Mouse (Mus musculus) neural tube, embryonic 12.5 days (tissue): ENCODE measurements around the gene Plekhg6. TPM values are rescaled to one million over a fixed set of nuclear protein-coding genes. Genes with fewer than 3 reads are reported as not detected.

Experiments used
- ATAC-seq: fragments of 200-750 bp; cut with Nextera tagmentation; 2 replicates; pipeline ENCODE4 v1.8.0; 2017; ENCODE audit warnings: low read depth, mild to moderate bottlenecking, moderate TSS enrichment, moderate library complexity; ENCODE audit not compliant: low FRiP score
- H3K27ac ChIP-seq: fragments of 300-500 bp; sonication (generic); 2 replicates; pipeline ENCODE4 v1.5.1; 2016
- H3K27me3 ChIP-seq: fragments of 300-500 bp; sonication (generic); replicated peaks from 2 replicates; pipeline ENCODE4 v1.6.1; 2016; ENCODE audit warnings: mild to moderate bottlenecking
- H3K36me3 ChIP-seq: fragments of 300-500 bp; sonication (generic); 2 replicates; pipeline ENCODE4 v1.6.1; 2016; ENCODE audit warnings: mild to moderate bottlenecking
- H3K4me1 ChIP-seq: fragments of 300-500 bp; sonication (generic); 2 replicates; pipeline ENCODE4 v1.6.1; 2016
- H3K4me2 ChIP-seq: fragments of 300-500 bp; sonication (generic); replicated peaks from 2 replicates; pipeline ENCODE4 v1.6.1; 2016; ENCODE audit warnings: mild to moderate bottlenecking
- H3K4me3 ChIP-seq: fragments of 300-500 bp; sonication (generic); 2 replicates; pipeline ENCODE4 v1.5.1; 2016
- H3K9ac ChIP-seq: fragments of 300-500 bp; sonication (generic); 2 replicates; pipeline ENCODE4 v1.6.1; 2016; ENCODE audit warnings: mild to moderate bottlenecking
- H3K9me3 ChIP-seq: fragments of 300-500 bp; sonication (generic); 2 replicates; pipeline ENCODE4 v1.6.1; 2016; ENCODE audit warnings: mild to moderate bottlenecking
- WGBS: fragments of 180-500 bp; shearing (Covaris S2); methylation state at CpG from one replicate; pipeline ENCODE4 v1.1.7; 2016; 5-methylcytosine and 5-hydroxymethylcytosine counted together
- polyA plus RNA-seq: library from polyadenylated mRNA; unstranded; fragments of >200 nt; fragmentation: Nextera tagmentation; extraction: Ambion mirVana; gene quantifications from 2 replicates; pipeline ENCODE4 v1.2.1, GENCODE M21; 2016

The Plekhg6 gene
- polyA plus RNA-seq, 1 experiment from 2014 or later, result 0.09 TPM

- Histone ChIP-seq H3K27ac (peak overlapping the region; percentile 17; the same call in 1 of the 2 replicates), H3K4me2 (peak overlapping the region; percentile 79), H3K9ac (peak overlapping the region; percentile 65), H3K4me1 (peaks cover 34% of the 10 kb centered on the region), H3K27me3 (peaks cover 10% of the 10 kb centered on the region), H3K36me3 (no peaks in the 10 kb centered on the region), H3K9me3 (no peaks in the 10 kb centered on the region), H3K4me3 (peak overlapping the region; percentile 47)
- WGBS, result 9% methylated on average over 20 of the region's 20 CpGs
- 0 out of 2 replicates have a peak, but pooled peaks have one; percentile 23 for ATAC-seq
These were observed 30.2 kb downstream of the Plekhg6 start for GRCm38 (mm10) chr6:125350231-125350994.

GRCm38 (mm10) chr6:125349575-125350230 is 30.9 kb downstream of the Plekhg6 start:
- Histone ChIP-seq H3K4me3 (peak overlapping the region; percentile 47), H3K27ac (peak overlapping the region; percentile 17; the same call in 1 of the 2 replicates), H3K9me3 (no peaks in the 10 kb centered on the region), H3K36me3 (no peaks in the 10 kb centered on the region), H3K27me3 (peaks cover 10% of the 10 kb centered on the region), H3K4me2 (peak overlapping the region; percentile 79), H3K4me1 (peaks cover 27% of the 10 kb centered on the region), H3K9ac (peak overlapping the region; percentile 65)
- WGBS, result under 1% methylated on average over 27 of the region's 27 CpGs
- peak; percentile 64 for ATAC-seq

DNA sequence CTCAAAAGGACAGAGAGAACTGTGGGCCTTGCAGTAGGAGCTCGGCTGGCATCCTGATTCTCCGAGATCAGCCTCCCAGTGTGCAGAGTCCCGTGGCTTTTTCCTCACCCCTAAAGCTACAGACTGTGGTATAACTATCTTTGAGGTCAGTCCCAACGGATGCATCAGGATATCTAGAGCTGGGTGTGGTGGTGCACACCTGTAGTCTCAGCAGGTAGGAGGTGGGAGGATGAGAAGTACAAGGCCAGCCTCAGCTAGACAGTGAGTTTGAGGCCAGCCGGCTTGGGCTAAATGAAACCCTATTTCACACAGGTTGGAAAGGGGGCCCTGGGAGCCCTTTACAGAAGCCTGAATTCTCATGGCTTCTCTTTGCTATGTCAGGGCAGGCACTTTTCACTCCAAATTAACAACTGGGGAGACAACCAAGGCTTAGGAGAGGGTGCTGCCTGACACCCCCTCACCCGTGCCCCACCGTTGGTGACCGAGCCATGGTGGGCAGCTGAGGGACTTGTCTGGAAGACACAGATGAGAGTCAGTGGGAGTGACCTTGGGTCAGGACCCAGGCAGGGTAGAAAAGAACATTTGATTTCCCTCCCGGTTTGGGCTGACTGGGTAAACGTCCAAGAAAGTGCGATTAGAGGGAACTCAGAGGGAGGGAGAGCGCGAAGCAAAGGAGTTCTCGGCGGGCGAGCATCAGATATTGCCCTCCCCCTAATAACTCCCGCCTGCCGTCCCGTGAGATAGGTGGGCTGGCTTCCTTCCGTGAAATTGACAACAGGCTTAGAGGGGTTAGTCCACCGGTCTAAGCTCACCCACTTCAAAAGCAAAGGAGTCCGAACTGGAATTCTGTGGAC is 31.6 kb downstream of the Plekhg6 start, which contains the start of gene Tnfrsf1a:
TSS of gene Tnfrsf1a (plus strand) at position 642 of the 854 bp plus-strand sequence.
- Histone ChIP-seq H3K9ac (peak within 1 kb of the TSS; percentile 65), H3K9me3 (no peaks in the 10 kb centered on the region), H3K4me3 (peak within 1 kb of the TSS; percentile 47), H3K27me3 (peaks cover 10% of the 10 kb centered on the region), H3K27ac (peak within 1 kb of the TSS; percentile 17; the same call in 1 of the 2 replicates), H3K36me3 (no peaks in the 10 kb centered on the region), H3K4me2 (peak within 1 kb of the TSS; percentile 79), H3K4me1 (peaks cover 19% of the 10 kb centered on the region)
- no peak for ATAC-seq
- WGBS, result 5% methylated on average over 22 of the region's 22 CpGs

- Histone ChIP-seq H3K9me3 (no peaks in the 10 kb centered on the region), H3K9ac (no peak overlapping the region), H3K27me3 (peaks cover 10% of the 10 kb centered on the region), H3K36me3 (no peaks in the 10 kb centered on the region), H3K4me3 (no peak overlapping the region), H3K4me2 (no peak overlapping the region), H3K27ac (no peak overlapping the region), H3K4me1 (peaks cover 17% of the 10 kb centered on the region)
- WGBS, result 50% methylated on average over 2 of the region's 2 CpGs
- no peak for ATAC-seq
These were observed 34.6 kb downstream of the Plekhg6 start for GRCm38 (mm10) chr6:125346029-125346428.

DNA sequence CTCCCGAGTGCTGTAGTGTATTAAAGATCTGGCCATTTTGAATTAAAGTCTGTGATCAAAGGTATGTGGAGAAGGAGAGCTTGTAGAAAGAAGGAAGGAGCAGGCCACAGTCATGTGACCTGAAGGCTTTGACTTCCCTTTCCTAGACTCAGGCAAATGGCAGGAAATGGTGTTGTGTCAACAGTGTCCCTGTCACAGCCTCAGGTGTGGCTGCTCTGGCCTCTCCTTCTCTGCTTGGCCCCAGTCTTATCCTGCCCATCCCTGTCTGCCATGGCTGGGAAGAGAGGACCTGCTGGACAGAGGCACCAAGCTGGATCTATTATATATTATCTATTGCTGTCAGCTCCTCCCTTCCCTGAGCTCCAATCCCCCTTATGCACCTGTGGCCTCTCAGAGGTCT is 35.0 kb downstream of the Plekhg6 start:
- no peaks in the 10 kb centered on the region for H3K9me3 ChIP-seq
- H3K4me2 ChIP-seq, result no peak overlapping the region
- H3K4me1 ChIP-seq, result peaks cover 17% of the 10 kb centered on the region
- H3K36me3 ChIP-seq, result no peaks in the 10 kb centered on the region
- H3K4me3 ChIP-seq, result no peak overlapping the region
- peaks cover 10% of the 10 kb centered on the region for H3K27me3 ChIP-seq
- ATAC-seq, result no peak
- WGBS, result 66% methylated on average over 1 of the region's 1 CpGs
- H3K9ac ChIP-seq, result no peak overlapping the region
- H3K27ac ChIP-seq, result no peak overlapping the region

DNA sequence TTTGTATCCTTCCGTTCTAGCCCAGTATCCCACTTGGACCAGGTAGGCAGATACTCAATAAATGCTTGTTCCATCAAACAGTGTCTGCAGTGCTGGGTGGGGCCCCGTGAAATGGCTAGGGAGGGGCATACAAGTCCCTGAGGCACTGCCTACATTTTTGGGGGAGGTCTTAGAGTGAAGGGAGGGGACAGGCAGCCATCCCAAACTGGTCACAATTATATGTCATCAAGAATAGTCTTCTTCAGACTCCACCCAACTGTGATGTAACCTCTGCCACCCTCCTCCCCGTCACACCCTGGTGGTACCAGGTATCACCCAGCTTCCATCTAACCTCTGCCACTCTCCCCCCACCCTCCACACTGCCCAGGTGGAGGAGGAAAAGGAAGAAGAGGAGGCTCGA is 35.7 kb downstream of the Plekhg6 start:
- WGBS, result 60% methylated on average over 4 of the region's 4 CpGs
- Histone ChIP-seq H3K4me3 (no peak overlapping the region), H3K27me3 (peaks cover 10% of the 10 kb centered on the region), H3K9me3 (no peaks in the 10 kb centered on the region), H3K4me2 (no peak overlapping the region), H3K36me3 (no peaks in the 10 kb centered on the region), H3K9ac (no peak overlapping the region), H3K4me1 (peaks cover 13% of the 10 kb centered on the region), H3K27ac (no peak overlapping the region)
- no peak for ATAC-seq

DNA sequence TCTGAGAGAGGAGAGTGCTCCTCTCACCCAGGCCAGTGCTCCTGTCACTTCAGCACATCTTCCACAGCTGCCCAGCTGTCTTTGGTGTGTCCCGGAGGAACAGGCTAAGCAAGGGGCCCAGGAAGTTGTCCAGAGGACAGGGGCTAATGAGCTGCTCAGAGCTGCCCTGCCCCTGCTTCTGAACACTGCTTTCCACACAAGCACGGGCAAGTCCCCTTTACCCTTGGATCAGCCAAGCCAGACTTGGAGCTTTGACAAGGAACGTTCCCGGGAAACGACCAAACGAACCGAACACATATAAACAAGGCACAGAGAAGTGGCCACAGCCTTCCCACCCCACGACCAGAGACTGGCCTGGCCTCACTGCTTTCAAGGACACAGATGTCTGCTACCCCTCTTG is 36.5 kb downstream of the Plekhg6 start:
- ATAC-seq, result no peak
- no peak overlapping the region for H3K9ac ChIP-seq
- no peak overlapping the region for H3K4me2 ChIP-seq
- peaks cover 10% of the 10 kb centered on the region for H3K27me3 ChIP-seq
- H3K4me3 ChIP-seq, result no peak overlapping the region
- H3K27ac ChIP-seq, result no peak overlapping the region
- H3K4me1 ChIP-seq, result peaks cover 5% of the 10 kb centered on the region; the same call in 1 of the 2 replicates
- no peaks in the 10 kb centered on the region for H3K9me3 ChIP-seq
- 55% methylated on average over 8 of the region's 8 CpGs for WGBS
- no peaks in the 10 kb centered on the region for H3K36me3 ChIP-seq

DNA sequence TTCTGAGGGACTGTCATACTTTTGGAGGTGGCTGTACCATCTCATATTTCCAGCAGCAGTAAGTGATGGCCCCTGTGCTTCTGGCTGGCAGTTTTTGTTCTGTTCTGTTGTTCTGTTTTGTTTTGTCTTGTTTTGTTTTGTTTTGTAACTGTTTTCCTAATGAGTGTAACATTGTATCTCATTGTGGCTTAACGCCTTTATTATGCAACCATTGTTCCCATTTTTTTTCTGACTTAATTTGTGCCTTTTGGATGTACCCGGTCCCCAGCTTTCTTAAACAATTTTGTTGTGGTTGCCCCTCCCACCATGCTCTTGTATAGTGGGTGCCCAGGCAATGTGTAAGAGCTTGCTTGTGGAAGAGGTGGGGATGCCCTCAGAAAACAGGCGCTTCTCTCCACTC is 38.4 kb downstream of the Plekhg6 start:
- Histone ChIP-seq H3K36me3 (no peaks in the 10 kb centered on the region), H3K4me3 (no peak overlapping the region), H3K9me3 (no peaks in the 10 kb centered on the region), H3K4me2 (no peak overlapping the region), H3K9ac (no peak overlapping the region), H3K4me1 (no peaks in the 10 kb centered on the region), H3K27ac (no peak overlapping the region), H3K27me3 (no peaks in the 10 kb centered on the region; the same call in 1 of the 2 replicates)
- WGBS, result 48% methylated on average over 3 of the region's 3 CpGs
- no peak for ATAC-seq

DNA sequence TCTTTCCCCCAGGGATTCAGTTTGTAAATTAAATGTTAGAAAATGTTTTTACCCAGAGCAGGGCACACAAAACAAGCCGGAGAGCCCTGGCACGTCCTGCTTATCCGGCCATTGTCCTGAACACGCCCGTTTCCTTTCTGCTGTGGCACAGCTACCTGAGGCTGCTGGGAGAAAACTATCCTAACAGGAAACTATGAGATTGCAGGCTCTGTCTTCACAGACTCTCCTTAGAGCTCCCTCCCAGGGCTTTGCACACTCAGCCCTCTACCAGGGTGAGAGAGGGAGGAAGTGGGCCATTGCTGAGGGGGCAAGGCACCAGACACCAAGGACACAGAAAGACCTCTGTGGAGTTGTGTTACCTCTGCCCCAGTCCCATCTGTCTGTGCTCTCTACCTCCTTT is 40.3 kb downstream of the Plekhg6 start:
- Histone ChIP-seq H3K4me3 (no peak overlapping the region), H3K9ac (no peak overlapping the region), H3K27ac (no peak overlapping the region), H3K4me2 (no peak overlapping the region), H3K27me3 (no peaks in the 10 kb centered on the region), H3K36me3 (no peaks in the 10 kb centered on the region), H3K4me1 (no peaks in the 10 kb centered on the region), H3K9me3 (no peaks in the 10 kb centered on the region)
- 79% methylated on average over 5 of the region's 5 CpGs for WGBS
- ATAC-seq, result no peak

DNA sequence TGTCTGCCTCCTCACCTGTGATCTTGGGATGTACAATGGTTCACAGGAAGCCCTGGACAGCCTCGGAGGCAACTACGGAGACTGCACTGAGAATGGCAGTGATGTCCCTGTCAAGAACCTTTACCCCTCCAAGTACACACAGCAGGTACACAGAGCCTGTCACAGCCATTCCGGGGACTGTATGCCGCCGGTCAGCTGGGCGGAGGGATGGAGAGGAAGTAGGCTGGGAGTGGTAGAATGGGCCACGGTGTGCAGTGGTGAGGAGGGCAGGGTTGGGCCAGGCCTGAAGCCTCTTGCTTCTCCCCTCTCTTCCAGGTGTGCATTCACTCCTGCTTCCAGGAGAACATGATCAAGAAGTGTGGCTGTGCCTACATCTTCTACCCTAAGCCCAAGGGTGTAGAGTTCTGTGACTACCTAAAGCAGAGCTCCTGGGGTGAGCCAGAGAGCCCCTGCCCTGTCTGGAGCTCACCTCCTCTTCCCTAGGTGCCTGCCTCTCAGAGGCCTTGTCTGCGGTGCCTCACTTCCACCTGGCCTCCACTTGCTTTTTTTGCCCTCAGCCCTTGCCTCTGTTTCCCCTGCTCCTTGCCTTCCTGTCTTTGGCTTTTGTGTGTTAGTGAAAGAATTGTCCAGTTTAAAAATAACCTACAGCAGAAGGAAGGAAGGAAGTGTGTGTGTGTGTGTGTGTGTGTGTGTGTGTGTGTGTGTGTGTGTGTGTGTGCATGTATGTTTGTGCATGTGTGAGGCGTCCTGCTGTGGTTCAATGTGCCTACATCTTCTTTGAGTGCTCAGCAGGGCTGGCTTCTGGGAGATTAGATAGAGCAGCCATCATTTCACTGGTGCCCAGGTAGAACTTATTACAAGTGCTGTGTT is 41.6 kb downstream of the Plekhg6 start:
- Histone ChIP-seq H3K4me1 (no peaks in the 10 kb centered on the region), H3K27me3 (no peaks in the 10 kb centered on the region), H3K36me3 (no peaks in the 10 kb centered on the region), H3K9ac (no peak overlapping the region), H3K4me3 (no peak overlapping the region), H3K9me3 (no peaks in the 10 kb centered on the region), H3K4me2 (no peak overlapping the region), H3K27ac (no peak overlapping the region)
- ATAC-seq, result no peak
- 70% methylated on average over 9 of the region's 9 CpGs for WGBS

- no peak for ATAC-seq
- Histone ChIP-seq H3K27me3 (no peaks in the 10 kb centered on the region), H3K9ac (no peak overlapping the region), H3K9me3 (no peaks in the 10 kb centered on the region), H3K27ac (no peak overlapping the region), H3K4me2 (no peak overlapping the region), H3K36me3 (no peaks in the 10 kb centered on the region), H3K4me3 (no peak overlapping the region), H3K4me1 (no peaks in the 10 kb centered on the region)
- 48% methylated on average over 2 of the region's 2 CpGs for WGBS
These were observed 46.2 kb downstream of the Plekhg6 start for GRCm38 (mm10) chr6:125334356-125334755.
